Mouse (Mus musculus): ENCODE results near the gene AI464131. TPM values are rescaled to one million over a fixed set of nuclear protein-coding genes. Genes with fewer than 3 reads are reported as not detected.

AI464131 gene
- polyA plus RNA-seq (2014; fragmentation: Nextera tagmentation; extraction: Ambion mirVana) = 7.1 and 9.6 TPM in 2 replicates

- no peak within 1 kb of the TSS for H3K27ac ChIP-seq (ENCODE audit: low read depth, low read length)
- H3K36me3 ChIP-seq (ENCODE audit: control insufficient read depth, insufficient read depth, low read length) = no peaks in the 10 kb centered on the region
- peaks cover 42% of the 10 kb centered on the region for H3K27me3 ChIP-seq (ENCODE audit: control insufficient read depth, insufficient read depth, low read length)
- WGBS = under 1% methylated on average over 17 of the region's 18 CpGs
- peak within 1 kb of the TSS; percentile 55 for H3K4me2 ChIP-seq (ENCODE audit: low read depth)
- no peaks in the 10 kb centered on the region for H3K9me3 ChIP-seq (ENCODE audit: control insufficient read depth, low read length)
- peaks cover 19% of the 10 kb centered on the region for H3K4me1 ChIP-seq (ENCODE audit: control insufficient read depth, insufficient read depth, low read length)
- DNase-seq (ENCODE audit: low spot score) = peak; percentile 98
- ATAC-seq (ENCODE audit: insufficient read depth, low FRiP score, low TSS enrichment) = peak; percentile 86
- peak within 1 kb of the TSS; percentile 12; the same call in 1 of the 2 replicates for H3K9ac ChIP-seq (ENCODE audit: low read length)
- peak within 1 kb of the TSS; percentile 34 for H3K4me3 ChIP-seq (ENCODE audit: low read depth, low read length)
These were observed at the start of gene AI464131 for GRCm38 (mm10) chr4:41502986-41503412. AI464131 (minus strand) TSS chr4:41503076.

GRCm38 (mm10) chr4:41552529-41552928 lies 49.7 kb upstream of the AI464131 start:
- DNase-seq (ENCODE audit: low spot score) = peak; percentile 79

GRCm38 (mm10) chr4:41547086-41547485 lies 44.2 kb upstream of the AI464131 start:
- no peaks in the 10 kb centered on the region for H3K9me3 ChIP-seq (ENCODE audit: control insufficient read depth, low read length)
- no peaks in the 10 kb centered on the region for H3K36me3 ChIP-seq (ENCODE audit: control insufficient read depth, insufficient read depth, low read length)
- DNase-seq (ENCODE audit: low spot score) (no peak), ATAC-seq (ENCODE audit: insufficient read depth, low FRiP score, low TSS enrichment) (no peak)
- no peak overlapping the region for H3K4me2 ChIP-seq (ENCODE audit: low read depth)
- WGBS = 85% methylated on average over 1 of the region's 1 CpGs
- no peak overlapping the region for H3K27ac ChIP-seq (ENCODE audit: low read depth, low read length)
- no peak overlapping the region for H3K9ac ChIP-seq (ENCODE audit: low read length)
- no peaks in the 10 kb centered on the region; the same call in 1 of the 2 replicates for H3K4me1 ChIP-seq (ENCODE audit: control insufficient read depth, insufficient read depth, low read length)
- H3K27me3 ChIP-seq (ENCODE audit: control insufficient read depth, insufficient read depth, low read length) = no peaks in the 10 kb centered on the region
- H3K4me3 ChIP-seq (ENCODE audit: low read depth, low read length) = no peak overlapping the region

More at GRCm38 (mm10) chr4:41552529-41552928, 49.7 kb upstream of the AI464131 start:
- H3K9me3 ChIP-seq (ENCODE audit: control insufficient read depth, low read length) = no peaks in the 10 kb centered on the region
- no peaks in the 10 kb centered on the region; the same call in 1 of the 2 replicates for H3K4me1 ChIP-seq (ENCODE audit: control insufficient read depth, insufficient read depth, low read length)
- no peak overlapping the region for H3K4me3 ChIP-seq (ENCODE audit: low read depth, low read length)
- H3K27ac ChIP-seq (ENCODE audit: low read depth, low read length) = no peak overlapping the region
- H3K36me3 ChIP-seq (ENCODE audit: control insufficient read depth, insufficient read depth, low read length) = no peaks in the 10 kb centered on the region
- no peak overlapping the region for H3K9ac ChIP-seq (ENCODE audit: low read length)
- H3K4me2 ChIP-seq (ENCODE audit: low read depth) = no peak overlapping the region
- no peak for ATAC-seq (ENCODE audit: insufficient read depth, low FRiP score, low TSS enrichment)
- H3K27me3 ChIP-seq (ENCODE audit: control insufficient read depth, insufficient read depth, low read length) = no peaks in the 10 kb centered on the region
- WGBS = 37% methylated on average over 6 of the region's 6 CpGs

GRCm38 (mm10) chr4:41545985-41546384 lies 43.1 kb upstream of the AI464131 start:
- 16% methylated on average over 8 of the region's 8 CpGs for WGBS
- ATAC-seq (ENCODE audit: insufficient read depth, low FRiP score, low TSS enrichment) = no peak

GRCm38 (mm10) chr4:41542136-41542535 lies 39.3 kb upstream of the AI464131 start:
- no peak overlapping the region for H3K27ac ChIP-seq (ENCODE audit: low read depth, low read length)
- H3K4me2 ChIP-seq (ENCODE audit: low read depth) = no peak overlapping the region
- H3K4me3 ChIP-seq (ENCODE audit: low read depth, low read length) = no peak overlapping the region
- 87% methylated on average over 8 of the region's 8 CpGs for WGBS
- no peaks in the 10 kb centered on the region for H3K9me3 ChIP-seq (ENCODE audit: control insufficient read depth, low read length)
- H3K4me1 ChIP-seq (ENCODE audit: control insufficient read depth, insufficient read depth, low read length) = no peaks in the 10 kb centered on the region; the same call in 1 of the 2 replicates
- DNase-seq (ENCODE audit: low spot score) = no peak
- no peak for ATAC-seq (ENCODE audit: insufficient read depth, low FRiP score, low TSS enrichment)
- no peak overlapping the region for H3K9ac ChIP-seq (ENCODE audit: low read length)
- no peaks in the 10 kb centered on the region for H3K27me3 ChIP-seq (ENCODE audit: control insufficient read depth, insufficient read depth, low read length)
- no peaks in the 10 kb centered on the region for H3K36me3 ChIP-seq (ENCODE audit: control insufficient read depth, insufficient read depth, low read length)

More at GRCm38 (mm10) chr4:41545985-41546384, 43.1 kb upstream of the AI464131 start:
- H3K4me1 ChIP-seq (ENCODE audit: control insufficient read depth, insufficient read depth, low read length) = no peaks in the 10 kb centered on the region; the same call in 1 of the 2 replicates
- DNase-seq (ENCODE audit: low spot score) = peak; percentile 53
- H3K9ac ChIP-seq (ENCODE audit: low read length) = no peak overlapping the region
- no peak overlapping the region for H3K27ac ChIP-seq (ENCODE audit: low read depth, low read length)
- no peak overlapping the region for H3K4me2 ChIP-seq (ENCODE audit: low read depth)
- no peaks in the 10 kb centered on the region for H3K27me3 ChIP-seq (ENCODE audit: control insufficient read depth, insufficient read depth, low read length)
- H3K36me3 ChIP-seq (ENCODE audit: control insufficient read depth, insufficient read depth, low read length) = no peaks in the 10 kb centered on the region
- no peak overlapping the region for H3K4me3 ChIP-seq (ENCODE audit: low read depth, low read length)
- H3K9me3 ChIP-seq (ENCODE audit: control insufficient read depth, low read length) = no peaks in the 10 kb centered on the region

- Histone ChIP-seq H3K9ac (ENCODE audit: low read length) (no peak overlapping the region), H3K4me3 (ENCODE audit: low read depth, low read length) (no peak overlapping the region), H3K27ac (ENCODE audit: low read depth, low read length) (no peak overlapping the region), H3K36me3 (ENCODE audit: control insufficient read depth, insufficient read depth, low read length) (no peaks in the 10 kb centered on the region), H3K4me1 (ENCODE audit: control insufficient read depth, insufficient read depth, low read length) (peaks cover 5% of the 10 kb centered on the region), H3K27me3 (ENCODE audit: control insufficient read depth, insufficient read depth, low read length) (no peaks in the 10 kb centered on the region), H3K4me2 (ENCODE audit: low read depth) (no peak overlapping the region), H3K9me3 (ENCODE audit: control insufficient read depth, low read length) (no peaks in the 10 kb centered on the region)
- no peak for DNase-seq (ENCODE audit: low spot score)
- ATAC-seq (ENCODE audit: insufficient read depth, low FRiP score, low TSS enrichment) = no peak
- 76% methylated on average over 5 of the region's 5 CpGs for WGBS
These were observed 32.0 kb upstream of the AI464131 start for GRCm38 (mm10) chr4:41534866-41535265.

- peak; percentile 49 for DNase-seq (ENCODE audit: low spot score)
- Histone ChIP-seq H3K36me3 (ENCODE audit: control insufficient read depth, insufficient read depth, low read length) (no peaks in the 10 kb centered on the region), H3K4me1 (ENCODE audit: control insufficient read depth, insufficient read depth, low read length) (peaks cover 20% of the 10 kb centered on the region), H3K27me3 (ENCODE audit: control insufficient read depth, insufficient read depth, low read length) (no peaks in the 10 kb centered on the region), H3K27ac (ENCODE audit: low read depth, low read length) (no peak overlapping the region), H3K9me3 (ENCODE audit: control insufficient read depth, low read length) (no peaks in the 10 kb centered on the region), H3K4me2 (ENCODE audit: low read depth) (no peak overlapping the region), H3K4me3 (ENCODE audit: low read depth, low read length) (no peak overlapping the region), H3K9ac (ENCODE audit: low read length) (no peak overlapping the region)
- ATAC-seq (ENCODE audit: insufficient read depth, low FRiP score, low TSS enrichment) = no peak
- WGBS = 26% methylated on average over 6 of the region's 6 CpGs
These were observed 29.5 kb upstream of the AI464131 start for GRCm38 (mm10) chr4:41532420-41532819.

- no peak overlapping the region for H3K4me2 ChIP-seq (ENCODE audit: low read depth)
These were observed 25.1 kb upstream of the AI464131 start for GRCm38 (mm10) chr4:41527996-41528395.

GRCm38 (mm10) chr4:41527076-41527475 lies 24.2 kb upstream of the AI464131 start:
- no peaks in the 10 kb centered on the region for H3K9me3 ChIP-seq (ENCODE audit: control insufficient read depth, low read length)
- H3K27me3 ChIP-seq (ENCODE audit: control insufficient read depth, insufficient read depth, low read length) = no peaks in the 10 kb centered on the region
- H3K27ac ChIP-seq (ENCODE audit: low read depth, low read length) = no peak overlapping the region
- no peak overlapping the region for H3K4me3 ChIP-seq (ENCODE audit: low read depth, low read length)
- peak overlapping the region; percentile 39; the same call in 1 of the 2 replicates for H3K9ac ChIP-seq (ENCODE audit: low read length)
- peak; percentile 54 for DNase-seq (ENCODE audit: low spot score)
- peaks cover 31% of the 10 kb centered on the region for H3K4me1 ChIP-seq (ENCODE audit: control insufficient read depth, insufficient read depth, low read length)
- 20% methylated on average over 13 of the region's 13 CpGs for WGBS
- no peak overlapping the region for H3K4me2 ChIP-seq (ENCODE audit: low read depth)
- ATAC-seq (ENCODE audit: insufficient read depth, low FRiP score, low TSS enrichment) = no peak
- no peaks in the 10 kb centered on the region for H3K36me3 ChIP-seq (ENCODE audit: control insufficient read depth, insufficient read depth, low read length)

More at GRCm38 (mm10) chr4:41527996-41528395, 25.1 kb upstream of the AI464131 start:
- no peak for DNase-seq (ENCODE audit: low spot score)
- no peaks in the 10 kb centered on the region for H3K27me3 ChIP-seq (ENCODE audit: control insufficient read depth, insufficient read depth, low read length)
- H3K9ac ChIP-seq (ENCODE audit: low read length) = no peak overlapping the region
- peaks cover 31% of the 10 kb centered on the region for H3K4me1 ChIP-seq (ENCODE audit: control insufficient read depth, insufficient read depth, low read length)
- no peak for ATAC-seq (ENCODE audit: insufficient read depth, low FRiP score, low TSS enrichment)
- WGBS = 20% methylated on average over 8 of the region's 8 CpGs
- H3K36me3 ChIP-seq (ENCODE audit: control insufficient read depth, insufficient read depth, low read length) = no peaks in the 10 kb centered on the region
- H3K9me3 ChIP-seq (ENCODE audit: control insufficient read depth, low read length) = no peaks in the 10 kb centered on the region
- H3K4me3 ChIP-seq (ENCODE audit: low read depth, low read length) = no peak overlapping the region
- no peak overlapping the region for H3K27ac ChIP-seq (ENCODE audit: low read depth, low read length)

All from neural tube, embryonic 11.5 days (tissue).